Mouse (Mus musculus): Measurements from ENCODE around the gene Uqcc1. TPM values are rescaled to one million over a fixed set of nuclear protein-coding genes. Genes with fewer than 3 reads are reported as not detected.

Gene Uqcc1
- polyA plus RNA-seq, 1 experiment from 2014 or later: 79.0 TPM

- H3K4me3 ChIP-seq: peak overlapping the region; percentile 58
- peaks cover 20% of the 10 kb centered on the region for H3K4me1 ChIP-seq
- no peaks in the 10 kb centered on the region for H3K27me3 ChIP-seq
- WGBS: 3% methylated on average over 37 of the region's 37 CpGs
- peaks cover 50% of the 10 kb centered on the region for H3K36me3 ChIP-seq
- H3K27ac ChIP-seq (replicated peaks): peak overlapping the region; percentile 88
- peak overlapping the region; percentile 72 for H3K9ac ChIP-seq (replicated peaks)
- peak overlapping the region; percentile 83 for H3K4me2 ChIP-seq (replicated peaks)
- peak; percentile 95 for ATAC-seq (replicated peaks)
- no peaks in the 10 kb centered on the region for H3K9me3 ChIP-seq
Observed at GRCm38 (mm10) chr2:155818596-155819391, 111.3 kb downstream of the Uqcc1 start.

- Histone ChIP-seq H3K27ac (replicated peaks) (no peak overlapping the region), H3K4me3 (no peak overlapping the region), H3K4me2 (replicated peaks) (no peak overlapping the region), H3K4me1 (peaks cover 20% of the 10 kb centered on the region), H3K36me3 (peaks cover 39% of the 10 kb centered on the region), H3K9ac (replicated peaks) (no peak overlapping the region), H3K9me3 (no peaks in the 10 kb centered on the region), H3K27me3 (no peaks in the 10 kb centered on the region)
- no peak for ATAC-seq (replicated peaks)
- 78% methylated on average over 10 of the region's 10 CpGs for WGBS
Observed at GRCm38 (mm10) chr2:155817301-155818245, 112.5 kb downstream of the Uqcc1 start.

GRCm38 (mm10) chr2:155816179-155816578 is 113.9 kb downstream of the Uqcc1 start:
- peaks cover 20% of the 10 kb centered on the region for H3K4me1 ChIP-seq
- no peak overlapping the region for H3K9ac ChIP-seq (replicated peaks)
- ATAC-seq (replicated peaks): no peak
- no peaks in the 10 kb centered on the region for H3K9me3 ChIP-seq
- H3K36me3 ChIP-seq: peaks cover 27% of the 10 kb centered on the region
- H3K4me2 ChIP-seq (replicated peaks): no peak overlapping the region
- no peaks in the 10 kb centered on the region for H3K27me3 ChIP-seq
- no peak overlapping the region for H3K4me3 ChIP-seq
- WGBS: 90% methylated on average over 1 of the region's 1 CpGs
- no peak overlapping the region for H3K27ac ChIP-seq (replicated peaks)

GRCm38 (mm10) chr2:155814829-155815228 is 115.3 kb downstream of the Uqcc1 start:
- ATAC-seq (replicated peaks): no peak
- Histone ChIP-seq H3K36me3 (peaks cover 19% of the 10 kb centered on the region), H3K9ac (replicated peaks) (no peak overlapping the region), H3K4me3 (no peak overlapping the region), H3K4me2 (replicated peaks) (no peak overlapping the region), H3K4me1 (peaks cover 20% of the 10 kb centered on the region), H3K9me3 (no peaks in the 10 kb centered on the region), H3K27ac (replicated peaks) (no peak overlapping the region), H3K27me3 (no peaks in the 10 kb centered on the region)
- WGBS: 41% methylated on average over 5 of the region's 5 CpGs

GRCm38 (mm10) chr2:155812637-155813036 is 117.5 kb downstream of the Uqcc1 start:
- no peak overlapping the region for H3K27ac ChIP-seq (replicated peaks)
- no peak overlapping the region for H3K4me2 ChIP-seq (replicated peaks)
- no peaks in the 10 kb centered on the region for H3K9me3 ChIP-seq
- H3K9ac ChIP-seq (replicated peaks): no peak overlapping the region
- ATAC-seq (replicated peaks): no peak
- peaks cover 19% of the 10 kb centered on the region for H3K36me3 ChIP-seq
- 83% methylated on average over 4 of the region's 4 CpGs for WGBS
- H3K27me3 ChIP-seq: no peaks in the 10 kb centered on the region
- no peak overlapping the region for H3K4me3 ChIP-seq
- peaks cover 2% of the 10 kb centered on the region; the same call in 1 of the 2 replicates for H3K4me1 ChIP-seq

- Histone ChIP-seq H3K4me3 (no peak overlapping the region), H3K9ac (replicated peaks) (no peak overlapping the region), H3K9me3 (no peaks in the 10 kb centered on the region), H3K27me3 (no peaks in the 10 kb centered on the region), H3K36me3 (peaks cover 19% of the 10 kb centered on the region), H3K4me2 (replicated peaks) (no peak overlapping the region), H3K27ac (replicated peaks) (no peak overlapping the region), H3K4me1 (no peaks in the 10 kb centered on the region)
- peak; percentile 36; the same call in 1 of the 2 replicates for ATAC-seq (replicated peaks)
- 42% methylated on average over 16 of the region's 16 CpGs for WGBS
Observed at GRCm38 (mm10) chr2:155811821-155812396, 118.2 kb downstream of the Uqcc1 start.

GRCm38 (mm10) chr2:155809620-155810019 is 120.5 kb downstream of the Uqcc1 start:
- Histone ChIP-seq H3K27me3 (no peaks in the 10 kb centered on the region), H3K9ac (replicated peaks) (no peak overlapping the region), H3K9me3 (no peaks in the 10 kb centered on the region), H3K27ac (replicated peaks) (no peak overlapping the region), H3K4me2 (replicated peaks) (no peak overlapping the region), H3K36me3 (peaks cover 12% of the 10 kb centered on the region), H3K4me1 (no peaks in the 10 kb centered on the region), H3K4me3 (no peak overlapping the region)
- WGBS: 91% methylated on average over 4 of the region's 4 CpGs
- ATAC-seq (replicated peaks): no peak

GRCm38 (mm10) chr2:155807408-155807807 is 122.7 kb downstream of the Uqcc1 start:
- 74% methylated on average over 4 of the region's 4 CpGs for WGBS
- no peaks in the 10 kb centered on the region for H3K4me1 ChIP-seq
- peaks cover 8% of the 10 kb centered on the region; the same call in 1 of the 2 replicates for H3K36me3 ChIP-seq
- H3K9me3 ChIP-seq: no peaks in the 10 kb centered on the region
- no peak overlapping the region for H3K27ac ChIP-seq (replicated peaks)
- no peak overlapping the region for H3K4me2 ChIP-seq (replicated peaks)
- H3K4me3 ChIP-seq: no peak overlapping the region
- no peaks in the 10 kb centered on the region for H3K27me3 ChIP-seq
- H3K9ac ChIP-seq (replicated peaks): no peak overlapping the region
- no peak for ATAC-seq (replicated peaks)

- Histone ChIP-seq H3K27me3 (no peaks in the 10 kb centered on the region), H3K4me3 (no peak overlapping the region), H3K4me2 (replicated peaks) (no peak overlapping the region), H3K27ac (replicated peaks) (no peak overlapping the region), H3K9me3 (no peaks in the 10 kb centered on the region), H3K9ac (replicated peaks) (no peak overlapping the region), H3K36me3 (peaks cover 10% of the 10 kb centered on the region), H3K4me1 (no peaks in the 10 kb centered on the region)
- no peak for ATAC-seq (replicated peaks)
- 71% methylated on average over 5 of the region's 5 CpGs for WGBS
Observed at GRCm38 (mm10) chr2:155806548-155806947, 123.6 kb downstream of the Uqcc1 start.

- H3K9me3 ChIP-seq: no peaks in the 10 kb centered on the region
- H3K27ac ChIP-seq (replicated peaks): no peak overlapping the region
- H3K4me1 ChIP-seq: no peaks in the 10 kb centered on the region
- 88% methylated on average over 6 of the region's 6 CpGs for WGBS
- no peak overlapping the region for H3K9ac ChIP-seq (replicated peaks)
- H3K4me2 ChIP-seq (replicated peaks): no peak overlapping the region
- no peak for ATAC-seq (replicated peaks)
- H3K36me3 ChIP-seq: peaks cover 17% of the 10 kb centered on the region
- H3K27me3 ChIP-seq: no peaks in the 10 kb centered on the region
- no peak overlapping the region for H3K4me3 ChIP-seq
Observed at GRCm38 (mm10) chr2:155805925-155806255, 124.2 kb downstream of the Uqcc1 start.

- no peaks in the 10 kb centered on the region for H3K9me3 ChIP-seq
- 48% methylated on average over 6 of the region's 6 CpGs for WGBS
- H3K4me1 ChIP-seq: no peaks in the 10 kb centered on the region
- no peaks in the 10 kb centered on the region for H3K27me3 ChIP-seq
- ATAC-seq (replicated peaks): no peak
- peaks cover 19% of the 10 kb centered on the region for H3K36me3 ChIP-seq
- H3K4me3 ChIP-seq: no peak overlapping the region
- no peak overlapping the region for H3K9ac ChIP-seq (replicated peaks)
- H3K4me2 ChIP-seq (replicated peaks): no peak overlapping the region
- H3K27ac ChIP-seq (replicated peaks): no peak overlapping the region
Observed at GRCm38 (mm10) chr2:155805231-155805924, 124.7 kb downstream of the Uqcc1 start.
